Mouse (Mus musculus) adrenal gland, postnatal 36 days (tissue): ENCODE results near the gene Gm21953. TPM values are rescaled to one million over a fixed set of nuclear protein-coding genes. Genes with fewer than 3 reads are reported as not detected.
"Not testable (repeated sequence)": the region's sequence is repeated elsewhere in the genome, so short reads cannot be mapped to it uniquely, and the experiment has no call there.

ENCODE experiments used
- DNase-seq, 2 experiments: peaks; one replicate each; pipeline ENCODE4 v3.0.0; 2021; ENCODE audit warnings: mixed read lengths in 1 of 2
- long read RNA-seq, 2 experiments: library from polyadenylated mRNA; stranded (forward); transcript quantifications; one replicate each; pipeline ENCODE4 v2.0.0; 2021; ENCODE audit warnings: borderline sequencing depth in 2 of 2
- total RNA-seq, 2 experiments: library from RNA; stranded (reverse); gene quantifications; 2 replicates each; pipeline ENCODE4 v1.2.3; 2021

Gene Gm21953
- total RNA-seq: not detected
- long read RNA-seq, experiment 1, partial matches to known transcripts: 0 of 1 reads
- long read RNA-seq, experiment 1, other reads (novel, unspliced or antisense): 1 of 1 reads
- long read RNA-seq, experiment 2: 0 reads

- not testable (repeated sequence) for DNase-seq
Measured at GRCm38 (mm10) chr4:42293967-42294366, at the start of gene Gm21953. Gene Gm21953, plus strand, starts transcription at chr4:42294267.

GRCm38 (mm10) chr4:42255467-42255866 lies 38.6 kb upstream of the Gm21953 start, which contains the start of gene Ccl21b:
Gene Ccl21b, plus strand, starts transcription at chr4:42255767.
- not testable (repeated sequence) for DNase-seq

DNA sequence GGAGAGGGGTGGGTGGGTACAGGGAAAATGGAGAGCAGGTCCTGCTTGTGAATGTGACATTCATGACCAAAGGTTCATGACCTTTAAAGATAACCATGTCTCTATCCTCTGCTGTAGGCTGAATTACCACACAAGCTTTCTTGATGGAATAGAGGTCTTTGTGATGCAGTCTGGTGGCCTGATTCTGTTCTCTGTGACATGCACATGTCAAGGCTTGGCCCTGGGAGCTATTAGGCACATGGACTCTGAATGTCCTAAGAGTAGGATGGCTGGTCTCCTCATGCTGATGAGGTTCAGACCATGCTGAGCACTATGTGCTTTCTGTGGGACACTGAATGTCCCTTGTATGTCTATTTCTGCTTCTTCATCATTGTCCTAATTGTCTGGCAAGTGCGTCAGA lies 24.0 kb downstream of the Gm21953 start, which contains the start of gene Fam205a3:
Gene Fam205a3, plus strand, starts transcription at position 301 of the 400 bp plus-strand sequence.
- not testable (repeated sequence) for DNase-seq

Other genes with a start within 250 kb of the Gm21953 start
- gene Gm3893, start 203.1 kb upstream of the Gm21953 start, total RNA-seq: not detected
- 1 to 10 TPM in 1 of 2 experiments, under 1 TPM in 1; 0.69 to 3.7 TPM for gene Gm13304, start 179.4 kb upstream of the Gm21953 start, total RNA-seq
- 1 to 10 TPM in 1 of 2 experiments, not detected in 1; 1.5 TPM for gene Gm13306, start 140.8 kb upstream of the Gm21953 start, total RNA-seq
- 1 to 10 TPM in 1 of 2 experiments, under 1 TPM in 1; 0.56 to 1.2 TPM for gene Gm13305, start 125.7 kb upstream of the Gm21953 start, total RNA-seq
- under 1 TPM; 0.36 to 0.95 TPM for gene Gm10600, start 53.6 kb upstream of the Gm21953 start, total RNA-seq
- gene Ccl21b, start 38.5 kb upstream of the Gm21953 start, total RNA-seq: not detected
- gene Fam205a3, start 24.1 kb downstream of the Gm21953 start, total RNA-seq: not detected
- gene Gm21586, start 145.1 kb downstream of the Gm21953 start, total RNA-seq: not detected
- gene Gm2163, start 172.5 kb downstream of the Gm21953 start, total RNA-seq: under 1 TPM; 0.30 to 0.33 TPM
- gene Fam205a2, start 233.9 kb downstream of the Gm21953 start, total RNA-seq: not detected